Comparison of ENCODE assay signal across 26 mouse cellular contexts in genomic region chr1:73797858-73798257, GRCm38 (mm10).
"Had no signal": no experiment of that assay in that cellular context is flagged by ENCODE, and none has a peak within 500 bp of the region (broad histone marks: within the 10 kb centered on the region; RNA-seq: fewer than 3 reads in every experiment).

No protein-coding gene starts in this region.

- H3K9me3 ChIP-seq: liver, embryonic 12.5 days; liver, embryonic 15.5 days; lung, embryonic 15.5 days; megakaryocyte, embryonic 14.5 days; neural tube, embryonic 12.5 days; stomach, embryonic 15.5 days had no signal

- H3K4me2 ChIP-seq: liver, embryonic 12.5 days; liver, embryonic 15.5 days; lung, embryonic 15.5 days; neural tube, embryonic 12.5 days; neural tube, embryonic 15.5 days; stomach, embryonic 15.5 days had no signal

- H3K27me3 ChIP-seq: liver, embryonic 12.5 days; liver, embryonic 15.5 days; lung, embryonic 15.5 days; megakaryocyte, embryonic 14.5 days; neural tube, embryonic 12.5 days; neural tube, embryonic 15.5 days; stomach, embryonic 15.5 days had no signal

- ATAC-seq: intestine, postnatal 0 days; liver, embryonic 12.5 days had no signal

- H3K4me3 ChIP-seq: layer of hippocampus, adult 2 months; left cerebral cortex, adult 2 months; liver, embryonic 12.5 days; liver, embryonic 15.5 days; lung, embryonic 15.5 days; midbrain, embryonic 10.5 days; neural tube, embryonic 12.5 days; neural tube, embryonic 15.5 days; stomach, embryonic 15.5 days had no signal

- H3K36me3 ChIP-seq: liver, embryonic 12.5 days; liver, embryonic 15.5 days; lung, embryonic 15.5 days; midbrain, embryonic 10.5 days; neural tube, embryonic 12.5 days; neural tube, embryonic 15.5 days; stomach, embryonic 15.5 days had no signal

- H3K4me1 ChIP-seq: liver, embryonic 12.5 days; liver, embryonic 15.5 days; megakaryocyte, embryonic 14.5 days; neural tube, embryonic 12.5 days; neural tube, embryonic 15.5 days; stomach, embryonic 15.5 days had no signal

- DNase-seq: kidney, adult 2 months; kidney, postnatal 10 days; layer of hippocampus, adult 9-11 months; layer of hippocampus, postnatal 36 days; liver; lung, adult 18-20 months; lung, postnatal 10 days; lung, postnatal 36 days; midbrain, embryonic 14.5 days; right cerebral cortex, adult 18-20 months; right cerebral cortex, postnatal 14 days; right cerebral cortex, postnatal 4 days; thymus, adult 18-20 months; thymus, postnatal 14 days; thymus, postnatal 4 days had no signal

- H3K27ac ChIP-seq: layer of hippocampus, adult 2 months; left cerebral cortex, adult 2 months; liver, embryonic 12.5 days; liver, embryonic 15.5 days; lung, embryonic 15.5 days; midbrain, embryonic 10.5 days; neural tube, embryonic 12.5 days; neural tube, embryonic 15.5 days; stomach, embryonic 15.5 days had no signal

- H3K9ac ChIP-seq: liver, embryonic 12.5 days; liver, embryonic 15.5 days; lung, embryonic 15.5 days; neural tube, embryonic 12.5 days; neural tube, embryonic 15.5 days; stomach, embryonic 15.5 days had no signal
